Mouse (Mus musculus) lung, embryonic 14.5 days (tissue): ENCODE measurements around the gene Fam25c. TPM values are rescaled to one million over a fixed set of nuclear protein-coding genes. Genes with fewer than 3 reads are reported as not detected.
"Not testable (repeated sequence)": the region's sequence is repeated elsewhere in the genome, so short reads cannot be mapped to it uniquely, and the experiment has no call there.

Source experiments
- ATAC-seq: fragments of 200-750 bp; cut with Nextera tagmentation; 2 replicates; pipeline ENCODE4 v1.8.0; 2017; ENCODE audit warnings: mild to moderate bottlenecking, moderate TSS enrichment, moderate library complexity; ENCODE audit not compliant: insufficient read depth
- DNase-seq: peaks from one replicate; pipeline ENCODE4 v3.0.0-alpha.2; 2015
- H3K27ac ChIP-seq: fragments of 300-500 bp; sonication (generic); 2 replicates; pipeline ENCODE4 v1.5.1; 2014; ENCODE audit warnings: low read depth, mild to moderate bottlenecking, moderate library complexity
- H3K27me3 ChIP-seq: fragments of 300-500 bp; sonication (generic); 2 replicates; pipeline ENCODE4 v1.6.1; 2014; ENCODE audit warnings: low read length, control low read depth; ENCODE audit not compliant: insufficient read depth
- H3K36me3 ChIP-seq: fragments of 300-500 bp; sonication (generic); 2 replicates; pipeline ENCODE4 v1.6.1; 2014; ENCODE audit warnings: control low read depth; ENCODE audit not compliant: insufficient read depth
- H3K4me1 ChIP-seq: fragments of 300-500 bp; sonication (generic); 2 replicates; pipeline ENCODE4 v1.6.1; 2014; ENCODE audit warnings: antibody characterized with exemption, control low read depth; ENCODE audit not compliant: insufficient read depth
- H3K4me2 ChIP-seq: fragments of 300-500 bp; sonication (generic); 2 replicates; pipeline ENCODE4 v1.6.1; 2014; ENCODE audit warnings: mild to moderate bottlenecking
- H3K4me3 ChIP-seq: fragments of 300-500 bp; sonication (generic); 2 replicates; pipeline ENCODE4 v1.5.1; 2014; ENCODE audit warnings: low read depth, low read length
- H3K9ac ChIP-seq: fragments of 300-500 bp; sonication (generic); 2 replicates; pipeline ENCODE4 v1.6.1; 2014
- H3K9me3 ChIP-seq: fragments of 300-500 bp; sonication (generic); 2 replicates; pipeline ENCODE4 v1.6.1; 2016; ENCODE audit warnings: low read depth, low read length, control low read depth
- CTCF ChIP-seq: IDR thresholded peaks from 2 replicates; pipeline ENCODE4 v1.5.1; 2016; ENCODE audit warnings: antibody characterized with exemption, low read depth
- WGBS: fragments of 180-500 bp; shearing (Covaris S2); extraction: QIAGEN DNeasy Blood & Tissue Kit; methylation state at CpG from one replicate; pipeline ENCODE4 v1.1.7; 2014; 5-methylcytosine and 5-hydroxymethylcytosine counted together
- polyA plus RNA-seq: library from polyadenylated mRNA; unstranded; fragments of >200 nt; fragmentation: Nextera tagmentation; extraction: Ambion mirVana; gene quantifications from 2 replicates; pipeline ENCODE4 v1.2.1, GENCODE M21; 2014

Gene Fam25c
- polyA plus RNA-seq, 1 experiment from 2014 or later: not detected

GRCm38 (mm10) chr14:34374577-34374976 lies 19.3 kb upstream of the Fam25c start, which contains the start of gene Sncg:
Sncg (minus strand) TSS chr14:34374789.
- H3K36me3 ChIP-seq: no peaks in the 10 kb centered on the region
- H3K4me3 ChIP-seq: peak within 1 kb of the TSS; percentile 23
- H3K9ac ChIP-seq: no peak within 1 kb of the TSS
- peak within 1 kb of the TSS; percentile 48 for H3K4me2 ChIP-seq
- TF ChIP-seq CTCF: no peak
- H3K27me3 ChIP-seq: no peaks in the 10 kb centered on the region
- 25% methylated on average over 10 of the region's 10 CpGs for WGBS
- no peak within 1 kb of the TSS for H3K27ac ChIP-seq
- no peaks in the 10 kb centered on the region for H3K4me1 ChIP-seq
- ATAC-seq (peak; percentile 57; the same call in 1 of the 2 replicates), DNase-seq (peak; percentile 73)
- no peaks in the 10 kb centered on the region for H3K9me3 ChIP-seq

GRCm38 (mm10) chr14:34373581-34373980 lies 18.3 kb upstream of the Fam25c start:
- no peak for DNase-seq
- Histone ChIP-seq H3K27ac (no peak overlapping the region), H3K4me2 (no peak overlapping the region), H3K36me3 (no peaks in the 10 kb centered on the region), H3K9me3 (no peaks in the 10 kb centered on the region), H3K4me3 (no peak overlapping the region), H3K4me1 (no peaks in the 10 kb centered on the region), H3K27me3 (no peaks in the 10 kb centered on the region), H3K9ac (no peak overlapping the region)
- ATAC-seq: no peak
- TF ChIP-seq CTCF: no peak
- 74% methylated on average over 6 of the region's 6 CpGs for WGBS

- Histone ChIP-seq H3K36me3 (no peaks in the 10 kb centered on the region), H3K27ac (no peak overlapping the region), H3K4me3 (no peak overlapping the region), H3K4me2 (no peak overlapping the region), H3K9ac (no peak overlapping the region), H3K27me3 (no peaks in the 10 kb centered on the region), H3K9me3 (no peaks in the 10 kb centered on the region), H3K4me1 (no peaks in the 10 kb centered on the region)
- ATAC-seq: no peak
- peak; percentile 58 for DNase-seq
- 78% methylated on average over 6 of the region's 6 CpGs for WGBS
- peak; percentile 76 for TF ChIP-seq CTCF
These were observed 17.4 kb upstream of the Fam25c start for GRCm38 (mm10) chr14:34372646-34373045.

- H3K4me1 ChIP-seq: no peaks in the 10 kb centered on the region
- H3K27me3 ChIP-seq: no peaks in the 10 kb centered on the region
- 82% methylated on average over 2 of the region's 2 CpGs for WGBS
- no peak for TF ChIP-seq CTCF
- no peak overlapping the region for H3K4me2 ChIP-seq
- no peak overlapping the region for H3K9ac ChIP-seq
- no peak for ATAC-seq
- H3K36me3 ChIP-seq: no peaks in the 10 kb centered on the region
- H3K4me3 ChIP-seq: no peak overlapping the region
- no peaks in the 10 kb centered on the region for H3K9me3 ChIP-seq
- DNase-seq: no peak
- H3K27ac ChIP-seq: no peak overlapping the region
These were observed 16.5 kb upstream of the Fam25c start for GRCm38 (mm10) chr14:34371763-34372162.

GRCm38 (mm10) chr14:34370921-34371320 lies 15.7 kb upstream of the Fam25c start:
- DNase-seq (no peak), ATAC-seq (no peak)
- H3K27ac ChIP-seq: no peak overlapping the region
- H3K4me3 ChIP-seq: no peak overlapping the region
- no peak for TF ChIP-seq CTCF
- no peaks in the 10 kb centered on the region for H3K36me3 ChIP-seq
- no peak overlapping the region for H3K9ac ChIP-seq
- no peak overlapping the region for H3K4me2 ChIP-seq
- no peaks in the 10 kb centered on the region for H3K4me1 ChIP-seq
- H3K27me3 ChIP-seq: no peaks in the 10 kb centered on the region
- no peaks in the 10 kb centered on the region for H3K9me3 ChIP-seq
- WGBS: 83% methylated on average over 3 of the region's 3 CpGs

- 62% methylated on average over 3 of the region's 3 CpGs for WGBS
These were observed 15.0 kb upstream of the Fam25c start for GRCm38 (mm10) chr14:34370203-34370602.

GRCm38 (mm10) chr14:34365147-34365507 lies 9.9 kb upstream of the Fam25c start:
- no peak overlapping the region for H3K9ac ChIP-seq
- no peak for TF ChIP-seq CTCF
- no peaks in the 10 kb centered on the region for H3K9me3 ChIP-seq
- no peak overlapping the region for H3K4me2 ChIP-seq
- 92% methylated on average over 2 of the region's 2 CpGs for WGBS
- no peaks in the 10 kb centered on the region for H3K4me1 ChIP-seq
- H3K27me3 ChIP-seq: no peaks in the 10 kb centered on the region
- H3K27ac ChIP-seq: no peak overlapping the region
- H3K4me3 ChIP-seq: no peak overlapping the region
- ATAC-seq: no peak
- no peak for DNase-seq
- no peaks in the 10 kb centered on the region for H3K36me3 ChIP-seq

More at GRCm38 (mm10) chr14:34370203-34370602, 15.0 kb upstream of the Fam25c start:
- no peaks in the 10 kb centered on the region for H3K9me3 ChIP-seq
- H3K36me3 ChIP-seq: no peaks in the 10 kb centered on the region
- no peaks in the 10 kb centered on the region for H3K27me3 ChIP-seq
- DNase-seq (no peak), ATAC-seq (no peak)
- no peaks in the 10 kb centered on the region for H3K4me1 ChIP-seq
- H3K4me3 ChIP-seq: no peak overlapping the region
- no peak overlapping the region for H3K4me2 ChIP-seq
- peak; percentile 29; the same call in 1 of the 2 replicates for TF ChIP-seq CTCF
- H3K9ac ChIP-seq: no peak overlapping the region
- no peak overlapping the region for H3K27ac ChIP-seq

GRCm38 (mm10) chr14:34364254-34365146 lies 9.3 kb upstream of the Fam25c start:
- not testable (repeated sequence) for DNase-seq, H3K36me3 ChIP-seq, H3K27ac ChIP-seq, H3K9me3 ChIP-seq, H3K4me3 ChIP-seq, H3K27me3 ChIP-seq, H3K4me1 ChIP-seq, H3K9ac ChIP-seq, ATAC-seq
- H3K4me2 ChIP-seq: peak overlapping the region; percentile 76
- 85% methylated on average over 15 of the region's 15 CpGs for WGBS
